Mouse (Mus musculus) neural tube, embryonic 12.5 days (tissue): ENCODE data around the gene Nin. TPM values are rescaled to one million over a fixed set of nuclear protein-coding genes. Genes with fewer than 3 reads are reported as not detected.

Experiments used
- ATAC-seq: fragments of 200-750 bp; cut with Nextera tagmentation; 2 replicates; pipeline ENCODE4 v1.8.0; 2017; ENCODE audit warnings: low read depth, mild to moderate bottlenecking, moderate TSS enrichment, moderate library complexity; ENCODE audit not compliant: low FRiP score
- H3K27ac ChIP-seq: fragments of 300-500 bp; sonication (generic); 2 replicates; pipeline ENCODE4 v1.5.1; 2016
- H3K27me3 ChIP-seq: fragments of 300-500 bp; sonication (generic); replicated peaks from 2 replicates; pipeline ENCODE4 v1.6.1; 2016; ENCODE audit warnings: mild to moderate bottlenecking
- H3K36me3 ChIP-seq: fragments of 300-500 bp; sonication (generic); 2 replicates; pipeline ENCODE4 v1.6.1; 2016; ENCODE audit warnings: mild to moderate bottlenecking
- H3K4me1 ChIP-seq: fragments of 300-500 bp; sonication (generic); 2 replicates; pipeline ENCODE4 v1.6.1; 2016
- H3K4me2 ChIP-seq: fragments of 300-500 bp; sonication (generic); replicated peaks from 2 replicates; pipeline ENCODE4 v1.6.1; 2016; ENCODE audit warnings: mild to moderate bottlenecking
- H3K4me3 ChIP-seq: fragments of 300-500 bp; sonication (generic); 2 replicates; pipeline ENCODE4 v1.5.1; 2016
- H3K9ac ChIP-seq: fragments of 300-500 bp; sonication (generic); 2 replicates; pipeline ENCODE4 v1.6.1; 2016; ENCODE audit warnings: mild to moderate bottlenecking
- H3K9me3 ChIP-seq: fragments of 300-500 bp; sonication (generic); 2 replicates; pipeline ENCODE4 v1.6.1; 2016; ENCODE audit warnings: mild to moderate bottlenecking
- WGBS: fragments of 180-500 bp; shearing (Covaris S2); methylation state at CpG from one replicate; pipeline ENCODE4 v1.1.7; 2016; 5-methylcytosine and 5-hydroxymethylcytosine counted together
- polyA plus RNA-seq: library from polyadenylated mRNA; unstranded; fragments of >200 nt; fragmentation: Nextera tagmentation; extraction: Ambion mirVana; gene quantifications from 2 replicates; pipeline ENCODE4 v1.2.1, GENCODE M21; 2016

The Nin gene
- polyA plus RNA-seq, 1 experiment from 2014 or later, result 18.9 TPM

DNA sequence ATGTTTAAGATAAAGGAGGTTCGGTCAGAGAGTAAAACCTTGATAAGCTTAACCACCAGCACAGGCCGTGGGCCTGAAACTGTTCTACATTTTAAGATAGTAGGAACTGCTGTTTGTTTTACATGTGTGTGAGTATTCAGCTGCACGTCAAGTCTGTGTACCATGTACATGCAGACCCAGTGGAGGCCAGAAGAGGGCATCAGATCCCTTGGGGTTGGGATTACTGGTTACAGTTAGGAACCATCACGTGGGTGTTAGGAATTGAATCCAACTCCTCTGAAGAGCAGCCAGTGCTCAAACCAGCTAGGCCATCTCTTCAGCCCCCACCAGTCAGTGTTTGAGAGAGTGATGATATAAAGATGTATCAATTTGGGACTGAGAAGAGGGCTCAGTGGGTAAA is 151.0 kb downstream of the Nin start:
- ATAC-seq, result no peak
- H3K9me3 ChIP-seq, result no peaks in the 10 kb centered on the region
- H3K4me2 ChIP-seq, result no peak overlapping the region
- no peak overlapping the region for H3K4me3 ChIP-seq
- H3K27me3 ChIP-seq, result no peaks in the 10 kb centered on the region
- H3K27ac ChIP-seq, result no peak overlapping the region
- no peak overlapping the region for H3K9ac ChIP-seq
- no peaks in the 10 kb centered on the region for H3K4me1 ChIP-seq
- peaks cover 66% of the 10 kb centered on the region for H3K36me3 ChIP-seq
- WGBS, result 69% methylated on average over 4 of the region's 4 CpGs

Other genes starting within 250 kb of the Nin start
- 73.4 and 80.7 TPM in 2 replicates for gene Atl1, start 221.1 kb downstream of the Nin start, polyA plus RNA-seq
- gene Map4k5, start 220.5 kb downstream of the Nin start, polyA plus RNA-seq, result 41.4 and 44.6 TPM in 2 replicates
- gene Sav1, start 126.7 kb downstream of the Nin start, polyA plus RNA-seq, result 7.5 and 8.1 TPM in 2 replicates
- not detected in 2 replicates for gene Abhd12b, start 40.4 kb upstream of the Nin start, polyA plus RNA-seq
- gene Pygl, start 117.8 kb upstream of the Nin start, polyA plus RNA-seq, result 5.3 and 5.8 TPM in 2 replicates
- 33.4 and 38.7 TPM in 2 replicates for gene Trim9, start 233.9 kb upstream of the Nin start, polyA plus RNA-seq